Mouse (Mus musculus) heart, postnatal 25 days (tissue): ENCODE measurements at regions not wholly inside any gene's neighbourhood (a gene's known extent, or its start where the extent isn't known, plus 50 kb on each side); places are given as distances from the start of the nearest gene placed in this dataset.

Source experiments
- DNase-seq: peaks from one replicate; pipeline ENCODE4 v3.0.0; 2022; ENCODE audit warnings: low spot score
- intact Hi-C: fragments of 180-260 bp; cut with DNase I; formaldehyde crosslinking; loops from one replicate; pipeline ENCODE4 v1.15.1; 2025

- intact Hi-C loops: no loop called here
- no peak for DNase-seq
These were observed 178.4 kb upstream of the Tmem72 start for GRCm38 (mm10) chr6:116895114-116895513.

GRCm38 (mm10) chr6:116896132-116896630 lies 179.5 kb upstream of the Tmem72 start:
- intact Hi-C loops: no loop called here
- DNase-seq: no peak

GRCm38 (mm10) chr6:116901816-116902215 lies 185.1 kb upstream of the Tmem72 start:
- intact Hi-C loops: no loop called here
- DNase-seq: no peak

GRCm38 (mm10) chr6:116902371-116902770 lies 185.7 kb upstream of the Tmem72 start:
- intact Hi-C loops: no loop called here
- no peak for DNase-seq

- DNase-seq: no peak
- intact Hi-C loops: no loop called here
These were observed 189.9 kb upstream of the Tmem72 start for GRCm38 (mm10) chr6:116906426-116907172.

- intact Hi-C loops: no loop called here
- DNase-seq: no peak
These were observed 193.9 kb upstream of the Tmem72 start for GRCm38 (mm10) chr6:116910607-116911006.

GRCm38 (mm10) chr6:116912161-116912560 lies 195.4 kb upstream of the Tmem72 start:
- intact Hi-C loops: no loop called here
- no peak for DNase-seq

GRCm38 (mm10) chr6:116914073-116914472 lies 197.4 kb upstream of the Tmem72 start:
- intact Hi-C loops: no loop called here
- DNase-seq: no peak

- DNase-seq: no peak
- intact Hi-C loops: no loop called here
These were observed 218.3 kb upstream of the Tmem72 start for GRCm38 (mm10) chr6:116935024-116935423.

- intact Hi-C loops: no loop called here
- no peak for DNase-seq
These were observed 224.9 kb upstream of the Tmem72 start for GRCm38 (mm10) chr6:116941576-116941975.

- no peak for DNase-seq
- intact Hi-C loops: no loop called here
These were observed 225.6 kb upstream of the Cxcl12 start for GRCm38 (mm10) chr6:116942696-116943095.

GRCm38 (mm10) chr6:116946083-116946732 lies 222.1 kb upstream of the Cxcl12 start:
- no peak for DNase-seq

GRCm38 (mm10) chr6:116959611-116960010 lies 208.7 kb upstream of the Cxcl12 start:
- intact Hi-C loops: loop anchor here (10.0 kb wide), 2 partner anchors 195 to 865 kb away; no protein-coding TSS in a partner anchor
- DNase-seq: no peak

More at GRCm38 (mm10) chr6:116946083-116946732, 222.1 kb upstream of the Cxcl12 start:
- intact Hi-C loops: no loop called here

GRCm38 (mm10) chr6:116960641-116961040 lies 207.7 kb upstream of the Cxcl12 start:
- no peak for DNase-seq
- intact Hi-C loops: loop anchor here (10.0 kb wide), 2 partner anchors 196 to 864 kb away; no protein-coding TSS in a partner anchor

GRCm38 (mm10) chr6:116966436-116966835 lies 201.9 kb upstream of the Cxcl12 start:
- no peak for DNase-seq
- intact Hi-C loops: loop anchor here (5.0 to 10.0 kb wide), 3 partner anchors 201 to 858 kb away; partner anchors contain the start of gene Cxcl12

- DNase-seq: no peak
- intact Hi-C loops: loop anchor here (5.0 to 10.0 kb wide), 3 partner anchors 198 to 855 kb away; partner anchors contain the start of gene Cxcl12
These were observed 198.9 kb upstream of the Cxcl12 start for GRCm38 (mm10) chr6:116969381-116969910.

- intact Hi-C loops: no loop called here
These were observed 193.5 kb upstream of the Cxcl12 start for GRCm38 (mm10) chr6:116974841-116975240.

GRCm38 (mm10) chr6:116980349-116980995 lies 187.9 kb upstream of the Cxcl12 start:
- no peak for DNase-seq
- intact Hi-C loops: loop anchor here (5.0 kb wide), 1 partner anchor 157 kb away; no protein-coding TSS in a partner anchor

More at GRCm38 (mm10) chr6:116974841-116975240, 193.5 kb upstream of the Cxcl12 start:
- DNase-seq: no peak

GRCm38 (mm10) chr6:116985147-116985737 lies 183.1 kb upstream of the Cxcl12 start:
- intact Hi-C loops: no loop called here
- no peak for DNase-seq
